Mouse (Mus musculus): Measurements from ENCODE around the gene Ccdc14. TPM values are rescaled to one million over a fixed set of nuclear protein-coding genes. Genes with fewer than 3 reads are reported as not detected.
"Not testable (repeated sequence)": the region's sequence is repeated elsewhere in the genome, so short reads cannot be mapped to it uniquely, and the experiment has no call there.

The Ccdc14 gene
- 1 to 10 TPM; 8.0 to 8.5 TPM for total RNA-seq (2021)

- DNase-seq = peak; percentile 90
Observed at GRCm38 (mm10) chr16:34690334-34691144, at the start of gene Ccdc14. Gene Ccdc14, plus strand, starts transcription at chr16:34690616.

- no peak for DNase-seq
Observed at GRCm38 (mm10) chr16:34643511-34644259, 46.7 kb upstream of the Ccdc14 start.

- no peak for DNase-seq
Observed at GRCm38 (mm10) chr16:34649621-34650020, 40.8 kb upstream of the Ccdc14 start, which contains the start of gene Ropn1. Gene Ropn1, plus strand, starts transcription at chr16:34649921.

- DNase-seq = no peak
Observed at GRCm38 (mm10) chr16:34653023-34653422, 37.4 kb upstream of the Ccdc14 start.

GRCm38 (mm10) chr16:34657566-34657965 lies 32.9 kb upstream of the Ccdc14 start:
- DNase-seq = peak; percentile 21

- no peak for DNase-seq
Observed at GRCm38 (mm10) chr16:34657983-34658382, 32.4 kb upstream of the Ccdc14 start.

- no peak for DNase-seq
Observed at GRCm38 (mm10) chr16:34658388-34658787, 32.0 kb upstream of the Ccdc14 start.

GRCm38 (mm10) chr16:34664553-34664952 lies 25.9 kb upstream of the Ccdc14 start:
- no peak for DNase-seq

- DNase-seq = peak; percentile 75
Observed at GRCm38 (mm10) chr16:34667031-34667726, 23.2 kb upstream of the Ccdc14 start.

GRCm38 (mm10) chr16:34668341-34668740 lies 22.1 kb upstream of the Ccdc14 start:
- no peak for DNase-seq

GRCm38 (mm10) chr16:34671966-34672365 lies 18.4 kb upstream of the Ccdc14 start:
- DNase-seq = no peak

- DNase-seq = no peak
Observed at GRCm38 (mm10) chr16:34672822-34673221, 17.6 kb upstream of the Ccdc14 start.

- no peak for DNase-seq
Observed at GRCm38 (mm10) chr16:34674365-34674764, 16.1 kb upstream of the Ccdc14 start.

GRCm38 (mm10) chr16:34681823-34682222 lies 8.6 kb upstream of the Ccdc14 start:
- no peak for DNase-seq

- DNase-seq = no peak
Observed at GRCm38 (mm10) chr16:34689879-34690278, 537 bp upstream of the Ccdc14 start.

GRCm38 (mm10) chr16:34691156-34691555 lies 740 bp downstream of the Ccdc14 start:
- DNase-seq = no peak

- no peak for DNase-seq
Observed at GRCm38 (mm10) chr16:34694477-34694876, 4.1 kb downstream of the Ccdc14 start.

GRCm38 (mm10) chr16:34698721-34699120 lies 8.3 kb downstream of the Ccdc14 start:
- DNase-seq = not testable (repeated sequence)

GRCm38 (mm10) chr16:34700165-34700827 lies 9.9 kb downstream of the Ccdc14 start:
- peak; percentile 87 for DNase-seq

GRCm38 (mm10) chr16:34700828-34701216 lies 10.4 kb downstream of the Ccdc14 start:
- no peak for DNase-seq

GRCm38 (mm10) chr16:34706019-34706418 lies 15.6 kb downstream of the Ccdc14 start:
- DNase-seq = no peak

- DNase-seq = peak; percentile 13
Observed at GRCm38 (mm10) chr16:34706487-34706946, 16.1 kb downstream of the Ccdc14 start.

Data from heart, postnatal 4 days (tissue).